Mouse (Mus musculus): ENCODE data around the gene Caprin1. TPM values are rescaled to one million over a fixed set of nuclear protein-coding genes. Genes with fewer than 3 reads are reported as not detected.

The Caprin1 gene
- total and polyA plus RNA-seq, 3 experiments: 56.1 to 204 (median 190) TPM

DNA sequence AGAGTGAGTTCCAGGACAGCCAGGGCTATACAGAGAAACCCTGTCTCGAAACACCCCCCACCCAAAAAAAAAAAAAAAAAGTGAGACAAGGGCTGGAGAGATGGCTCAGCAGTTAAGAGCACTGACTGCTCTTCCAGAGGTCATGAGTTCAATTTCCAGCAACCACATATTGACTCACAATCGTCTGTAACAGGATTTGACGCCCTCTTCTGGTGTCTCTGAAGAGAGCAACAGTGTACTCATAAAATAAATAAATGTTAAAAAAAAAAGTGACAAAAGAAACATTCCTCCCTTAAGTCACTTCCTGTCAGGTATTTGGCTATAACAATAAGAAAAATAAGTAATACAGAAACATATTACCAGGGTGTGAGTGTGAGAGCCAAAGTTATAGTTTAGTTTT is 41.0 kb upstream of the Caprin1 start:
- H3K27me3 ChIP-seq (ENCODE audit: control insufficient read depth, insufficient read depth, low read length): no peaks in the 10 kb centered on the region
- H3K4me3 ChIP-seq: no peak overlapping the region
- no peak overlapping the region for H3K9ac ChIP-seq (ENCODE audit: low read depth, low read length)
- 57% methylated on average over 3 of the region's 3 CpGs for WGBS
- TF ChIP-seq CTCF (IDR thresholded peaks at IDR 0.05) (peak; percentile 20; the same call in 1 of the 2 replicates), POLR2A (IDR thresholded peaks at IDR 0.05; ENCODE audit: insufficient read depth, low read depth, low read length) (no peak)
- no peak for DNase-seq
- H3K27ac ChIP-seq: no peak overlapping the region
- intact Hi-C loops (cut with DNase I): no loop called here
- H3K4me1 ChIP-seq (ENCODE audit: control insufficient read depth, insufficient read depth, low read length): no peaks in the 10 kb centered on the region
- no peaks in the 10 kb centered on the region for H3K79me2 ChIP-seq (replicated peaks; ENCODE audit: control insufficient read depth, insufficient read depth, low read length)
- no peaks in the 10 kb centered on the region for H3K36me3 ChIP-seq (ENCODE audit: control insufficient read depth, insufficient read depth, low read length)

DNA sequence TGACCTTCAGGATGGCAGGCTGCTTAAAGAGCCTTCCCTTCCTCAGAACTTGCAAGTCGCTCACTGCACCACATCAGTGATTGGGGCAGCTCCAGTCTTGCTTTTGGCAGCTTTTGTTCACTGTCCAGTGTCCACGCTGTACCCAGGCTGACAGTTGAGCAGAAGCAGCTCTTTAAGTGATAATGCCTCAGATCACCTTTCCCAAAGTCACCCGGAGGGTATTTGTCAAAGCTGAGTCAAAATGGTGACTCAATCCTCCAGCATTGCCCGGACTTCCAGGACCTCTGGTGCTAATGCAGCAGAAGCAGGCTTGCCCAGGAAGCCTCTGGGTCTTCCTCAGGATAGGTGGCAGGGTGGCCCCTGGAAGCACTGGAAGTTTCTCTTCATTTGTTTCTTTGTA is 39.7 kb upstream of the Caprin1 start:
- 56% methylated on average over 4 of the region's 4 CpGs for WGBS
- H3K4me1 ChIP-seq (ENCODE audit: control insufficient read depth, insufficient read depth, low read length): no peaks in the 10 kb centered on the region

DNA sequence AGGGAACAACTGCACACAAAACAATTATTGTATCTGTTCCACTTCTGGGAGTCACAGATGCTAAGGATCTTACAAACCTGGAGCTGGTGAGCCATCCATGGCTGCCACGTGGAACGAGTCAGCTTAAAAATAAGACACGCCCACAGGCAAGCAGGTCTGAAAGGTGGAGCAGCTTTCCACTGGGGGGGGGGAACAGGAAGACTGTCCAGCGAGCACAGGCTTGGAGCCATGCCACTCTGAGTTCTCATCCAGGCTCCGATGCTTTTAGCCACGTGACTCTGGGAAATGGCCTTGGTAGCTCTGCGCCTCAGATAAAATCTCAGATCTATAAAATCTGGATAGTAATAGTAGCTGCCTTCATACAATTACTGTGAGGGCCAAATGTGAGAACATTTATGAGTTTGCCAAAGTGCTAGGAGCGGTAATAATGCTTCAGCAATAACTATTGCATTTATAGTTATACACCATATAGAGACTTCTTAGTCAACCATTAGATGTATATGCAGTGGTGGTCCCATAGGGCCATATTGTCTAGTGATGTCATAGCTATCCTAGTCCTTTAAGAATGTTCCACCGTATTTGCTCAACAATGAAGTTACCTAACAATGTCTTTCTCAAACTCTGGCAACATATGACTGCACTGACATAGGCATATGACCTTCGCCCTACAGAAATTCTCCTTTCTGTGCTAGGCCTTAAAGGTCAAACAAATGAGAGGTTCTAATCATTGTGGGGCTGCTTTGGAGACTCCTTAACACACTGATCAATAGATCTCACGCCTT is 38.4 kb upstream of the Caprin1 start:
- TF ChIP-seq POLR2A (IDR thresholded peaks at IDR 0.05; ENCODE audit: insufficient read depth, low read depth, low read length): no peak
- TF ChIP-seq EP300 (IDR thresholded peaks at IDR 0.05; ENCODE audit: insufficient read depth, low read depth, low read length): no peak
- TF ChIP-seq CTCF (IDR thresholded peaks at IDR 0.05): no peak
- intact Hi-C loops (cut with DNase I): no loop called here
- Histone ChIP-seq H3K27ac (no peak overlapping the region), H3K36me3 (ENCODE audit: control insufficient read depth, insufficient read depth, low read length) (no peaks in the 10 kb centered on the region), H3K4me1 (ENCODE audit: control insufficient read depth, insufficient read depth, low read length) (no peaks in the 10 kb centered on the region), H3K9ac (ENCODE audit: low read depth, low read length) (no peak overlapping the region), H3K79me2 (replicated peaks; ENCODE audit: control insufficient read depth, insufficient read depth, low read length) (no peaks in the 10 kb centered on the region), H3K4me3 (no peak overlapping the region), H3K27me3 (ENCODE audit: control insufficient read depth, insufficient read depth, low read length) (no peaks in the 10 kb centered on the region)
- DNase-seq: no peak
- 56% methylated on average over 11 of the region's 11 CpGs for WGBS

More for the DNA sequence above, 39.7 kb upstream of the Caprin1 start:
- Histone ChIP-seq H3K27ac (no peak overlapping the region), H3K27me3 (ENCODE audit: control insufficient read depth, insufficient read depth, low read length) (no peaks in the 10 kb centered on the region), H3K36me3 (ENCODE audit: control insufficient read depth, insufficient read depth, low read length) (no peaks in the 10 kb centered on the region), H3K9ac (ENCODE audit: low read depth, low read length) (no peak overlapping the region), H3K79me2 (replicated peaks; ENCODE audit: control insufficient read depth, insufficient read depth, low read length) (no peaks in the 10 kb centered on the region), H3K4me3 (no peak overlapping the region)
- TF ChIP-seq EP300 (IDR thresholded peaks at IDR 0.05; ENCODE audit: insufficient read depth, low read depth, low read length): no peak
- no peak for TF ChIP-seq CTCF (IDR thresholded peaks at IDR 0.05)
- TF ChIP-seq POLR2A (IDR thresholded peaks at IDR 0.05; ENCODE audit: insufficient read depth, low read depth, low read length): no peak
- no peak for DNase-seq
- intact Hi-C loops (cut with DNase I): no loop called here

DNA sequence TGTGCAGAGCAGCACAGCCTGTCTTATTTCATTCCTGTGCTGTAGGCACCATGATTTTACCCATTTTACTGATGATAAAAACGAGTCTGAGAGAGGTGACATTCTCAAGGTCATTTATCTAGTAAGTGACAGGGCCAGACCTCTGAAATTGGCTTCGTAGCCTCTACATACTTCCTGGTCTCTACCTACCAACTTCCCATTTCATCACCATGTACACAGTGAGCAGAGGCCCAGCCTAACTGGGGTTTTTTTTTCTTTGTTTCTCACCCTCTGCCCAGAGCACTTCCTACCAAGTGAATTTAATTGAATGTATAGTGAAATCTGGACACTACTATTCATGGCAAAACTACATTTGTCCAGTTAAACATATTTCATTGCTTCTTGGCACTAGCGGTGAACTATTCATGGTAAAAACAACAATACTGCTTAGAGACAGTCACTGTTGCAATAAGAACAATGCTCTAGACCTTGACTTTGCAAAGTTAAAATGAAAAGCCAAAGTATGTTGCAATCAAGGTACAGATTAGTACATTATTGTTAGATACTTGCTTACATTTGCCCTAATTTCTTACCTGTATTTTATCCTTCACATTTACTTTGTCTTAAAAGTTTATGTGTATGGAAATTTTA is 36.5 kb upstream of the Caprin1 start:
- no peak for TF ChIP-seq CTCF (IDR thresholded peaks at IDR 0.05)
- no peak for TF ChIP-seq EP300 (IDR thresholded peaks at IDR 0.05; ENCODE audit: insufficient read depth, low read depth, low read length)
- TF ChIP-seq POLR2A (IDR thresholded peaks at IDR 0.05; ENCODE audit: insufficient read depth, low read depth, low read length): no peak
- H3K79me2 ChIP-seq (replicated peaks; ENCODE audit: control insufficient read depth, insufficient read depth, low read length): no peaks in the 10 kb centered on the region
- H3K27ac ChIP-seq: no peak overlapping the region
- intact Hi-C loops (cut with DNase I): no loop called here
- 62% methylated on average over 3 of the region's 3 CpGs for WGBS
- DNase-seq: no peak
- H3K4me3 ChIP-seq: no peak overlapping the region
- H3K4me1 ChIP-seq (ENCODE audit: control insufficient read depth, insufficient read depth, low read length): no peaks in the 10 kb centered on the region
- H3K27me3 ChIP-seq (ENCODE audit: control insufficient read depth, insufficient read depth, low read length): no peaks in the 10 kb centered on the region
- H3K9ac ChIP-seq (ENCODE audit: low read depth, low read length): no peak overlapping the region
- no peaks in the 10 kb centered on the region for H3K36me3 ChIP-seq (ENCODE audit: control insufficient read depth, insufficient read depth, low read length)

DNA sequence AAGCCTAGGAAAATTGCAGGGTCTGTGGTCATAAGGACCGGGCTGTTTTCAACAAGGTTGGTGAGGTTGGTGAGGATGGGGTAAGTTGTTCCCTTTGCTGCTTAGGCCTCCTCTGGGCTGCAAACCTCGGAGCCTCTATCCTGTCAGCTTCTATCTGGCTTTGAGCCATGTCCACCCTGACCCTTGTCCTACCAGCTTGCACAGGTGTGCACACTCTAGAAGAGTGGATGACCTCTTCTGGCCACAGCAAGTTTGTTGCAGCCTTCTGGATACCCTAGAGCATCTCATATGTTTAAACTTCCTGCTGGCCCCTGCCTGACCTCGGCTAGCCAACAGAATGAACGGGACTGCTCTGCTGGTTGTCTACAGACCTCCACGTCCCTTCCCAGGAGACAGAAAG is 35.5 kb upstream of the Caprin1 start:
- H3K27ac ChIP-seq: no peak overlapping the region
- no peak overlapping the region for H3K9ac ChIP-seq (ENCODE audit: low read depth, low read length)
- no peak for TF ChIP-seq EP300 (IDR thresholded peaks at IDR 0.05; ENCODE audit: insufficient read depth, low read depth, low read length)
- no peak for TF ChIP-seq CTCF (IDR thresholded peaks at IDR 0.05)
- TF ChIP-seq POLR2A (IDR thresholded peaks at IDR 0.05; ENCODE audit: insufficient read depth, low read depth, low read length): no peak
- no peaks in the 10 kb centered on the region for H3K36me3 ChIP-seq (ENCODE audit: control insufficient read depth, insufficient read depth, low read length)
- 46% methylated on average over 5 of the region's 5 CpGs for WGBS
- no peak for DNase-seq
- H3K4me3 ChIP-seq: no peak overlapping the region
- H3K79me2 ChIP-seq (replicated peaks; ENCODE audit: control insufficient read depth, insufficient read depth, low read length): no peaks in the 10 kb centered on the region
- no peaks in the 10 kb centered on the region for H3K4me1 ChIP-seq (ENCODE audit: control insufficient read depth, insufficient read depth, low read length)
- intact Hi-C loops (cut with DNase I): no loop called here
- no peaks in the 10 kb centered on the region for H3K27me3 ChIP-seq (ENCODE audit: control insufficient read depth, insufficient read depth, low read length)

DNA sequence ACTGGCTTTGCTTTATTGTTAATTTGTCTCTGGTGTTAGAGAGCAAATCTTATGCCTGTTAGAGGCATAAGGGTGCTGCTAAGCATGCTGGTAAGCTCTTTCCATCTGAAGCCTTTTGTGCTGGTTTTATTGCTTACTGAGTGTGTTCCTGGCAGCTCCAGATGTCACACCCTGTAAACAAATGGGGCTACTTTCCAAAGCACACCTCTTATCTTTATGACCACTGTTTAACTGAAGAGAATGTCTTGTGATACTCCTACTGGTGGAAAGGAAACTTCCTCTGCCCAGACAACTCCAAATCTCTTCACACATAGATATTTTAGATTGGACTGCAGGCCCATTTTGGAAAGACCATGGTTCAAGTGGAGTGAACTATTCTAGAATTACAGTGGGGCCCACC is 31.5 kb upstream of the Caprin1 start:
- Histone ChIP-seq H3K4me1 (ENCODE audit: control insufficient read depth, insufficient read depth, low read length) (no peaks in the 10 kb centered on the region), H3K27ac (no peak overlapping the region), H3K4me3 (no peak overlapping the region), H3K79me2 (replicated peaks; ENCODE audit: control insufficient read depth, insufficient read depth, low read length) (no peaks in the 10 kb centered on the region), H3K9ac (ENCODE audit: low read depth, low read length) (no peak overlapping the region), H3K27me3 (ENCODE audit: control insufficient read depth, insufficient read depth, low read length) (no peaks in the 10 kb centered on the region), H3K36me3 (ENCODE audit: control insufficient read depth, insufficient read depth, low read length) (no peaks in the 10 kb centered on the region)
- no peak for TF ChIP-seq POLR2A (IDR thresholded peaks at IDR 0.05; ENCODE audit: insufficient read depth, low read depth, low read length)
- no peak for TF ChIP-seq CTCF (IDR thresholded peaks at IDR 0.05)
- intact Hi-C loops (cut with DNase I): no loop called here
- no peak for DNase-seq

All from heart, adult 2 months (tissue).